Mouse (Mus musculus) hindbrain, embryonic 10.5 days (tissue): ENCODE data around the gene Fbxl17. TPM values are rescaled to one million over a fixed set of nuclear protein-coding genes. Genes with fewer than 3 reads are reported as not detected.

Experiments used
- DNase-seq: peaks from one replicate; pipeline ENCODE4 v3.0.0-alpha.2; 2017; ENCODE audit warnings: low spot score
- H3K27ac ChIP-seq: fragments of 300-500 bp; sonication (generic); 2 replicates; pipeline ENCODE4 v1.5.1; 2016; ENCODE audit warnings: mild to moderate bottlenecking, moderate library complexity
- H3K27me3 ChIP-seq: fragments of 300-500 bp; sonication (generic); 2 replicates; pipeline ENCODE4 v1.6.1; 2016; ENCODE audit warnings: mild to moderate bottlenecking; ENCODE audit not compliant: poor library complexity, insufficient read depth, severe bottlenecking
- H3K36me3 ChIP-seq: fragments of 300-500 bp; sonication (generic); 2 replicates; pipeline ENCODE4 v1.6.1; 2016; ENCODE audit warnings: mild to moderate bottlenecking, moderate library complexity
- H3K4me1 ChIP-seq: fragments of 300-500 bp; sonication (generic); replicated peaks from 2 replicates; pipeline ENCODE4 v1.6.1; 2016; ENCODE audit warnings: mild to moderate bottlenecking
- H3K4me3 ChIP-seq: fragments of 300-500 bp; sonication (generic); 2 replicates; pipeline ENCODE4 v1.5.1; 2016; ENCODE audit warnings: mild to moderate bottlenecking, moderate library complexity
- H3K9me3 ChIP-seq: fragments of 300-500 bp; sonication (generic); 2 replicates; pipeline ENCODE4 v1.6.1; 2016; ENCODE audit warnings: mild to moderate bottlenecking, moderate library complexity
- WGBS: fragments of 180-500 bp; shearing (Covaris S2); methylation state at CpG from one replicate; pipeline ENCODE4 v1.1.7; 2016; 5-methylcytosine and 5-hydroxymethylcytosine counted together
- polyA plus RNA-seq: library from polyadenylated mRNA; unstranded; fragments of >200 nt; fragmentation: Nextera tagmentation; extraction: Ambion mirVana; gene quantifications from 2 replicates; pipeline ENCODE4 v1.2.1, GENCODE M21; 2016

Fbxl17 gene
- polyA plus RNA-seq, 1 experiment from 2014 or later = 3.7 TPM

GRCm38 (mm10) chr17:63110211-63110755 lies 389.5 kb downstream of the Fbxl17 start:
- Histone ChIP-seq H3K36me3 (no peaks in the 10 kb centered on the region), H3K4me1 (peaks cover 22% of the 10 kb centered on the region), H3K9me3 (no peaks in the 10 kb centered on the region), H3K27ac (no peak overlapping the region), H3K27me3 (no peaks in the 10 kb centered on the region), H3K4me3 (no peak overlapping the region)
- no peak for DNase-seq
- WGBS = 82% methylated on average over 7 of the region's 7 CpGs

- 67% methylated on average over 5 of the region's 5 CpGs for WGBS
- Histone ChIP-seq H3K4me1 (peaks cover 22% of the 10 kb centered on the region), H3K9me3 (no peaks in the 10 kb centered on the region), H3K4me3 (no peak overlapping the region), H3K27ac (peak overlapping the region; percentile 9; the same call in 1 of the 2 replicates), H3K27me3 (no peaks in the 10 kb centered on the region), H3K36me3 (no peaks in the 10 kb centered on the region)
- DNase-seq = no peak
Measured at GRCm38 (mm10) chr17:63108035-63108434, 391.8 kb downstream of the Fbxl17 start.

- Histone ChIP-seq H3K9me3 (no peaks in the 10 kb centered on the region), H3K36me3 (no peaks in the 10 kb centered on the region), H3K4me1 (peaks cover 22% of the 10 kb centered on the region), H3K27me3 (no peaks in the 10 kb centered on the region), H3K27ac (peak overlapping the region; percentile 9; the same call in 1 of the 2 replicates), H3K4me3 (no peak overlapping the region)
- 74% methylated on average over 4 of the region's 4 CpGs for WGBS
- no peak for DNase-seq
Measured at GRCm38 (mm10) chr17:63107515-63107914, 392.3 kb downstream of the Fbxl17 start.

- H3K27me3 ChIP-seq = no peaks in the 10 kb centered on the region
- DNase-seq = no peak
Measured at GRCm38 (mm10) chr17:63095553-63095952, 404.3 kb downstream of the Fbxl17 start.

GRCm38 (mm10) chr17:63095017-63095416 lies 404.8 kb downstream of the Fbxl17 start:
- Histone ChIP-seq H3K4me3 (no peak overlapping the region), H3K36me3 (no peaks in the 10 kb centered on the region), H3K27me3 (no peaks in the 10 kb centered on the region), H3K27ac (no peak overlapping the region), H3K9me3 (peaks cover 4% of the 10 kb centered on the region; the same call in 1 of the 2 replicates), H3K4me1 (no peaks in the 10 kb centered on the region)
- DNase-seq = no peak
- WGBS = 90% methylated on average over 4 of the region's 4 CpGs

More at GRCm38 (mm10) chr17:63095553-63095952, 404.3 kb downstream of the Fbxl17 start:
- H3K4me1 ChIP-seq = no peaks in the 10 kb centered on the region
- no peak overlapping the region for H3K27ac ChIP-seq
- H3K4me3 ChIP-seq = no peak overlapping the region
- H3K9me3 ChIP-seq = peaks cover 4% of the 10 kb centered on the region; the same call in 1 of the 2 replicates
- 88% methylated on average over 2 of the region's 2 CpGs for WGBS
- no peaks in the 10 kb centered on the region for H3K36me3 ChIP-seq

- no peaks in the 10 kb centered on the region for H3K4me1 ChIP-seq
- 82% methylated on average over 4 of the region's 4 CpGs for WGBS
- no peaks in the 10 kb centered on the region for H3K36me3 ChIP-seq
Measured at GRCm38 (mm10) chr17:63093184-63093583, 406.6 kb downstream of the Fbxl17 start.

GRCm38 (mm10) chr17:63092774-63093173 lies 407.0 kb downstream of the Fbxl17 start:
- DNase-seq = no peak
- 82% methylated on average over 6 of the region's 6 CpGs for WGBS
- Histone ChIP-seq H3K9me3 (peaks cover 4% of the 10 kb centered on the region; the same call in 1 of the 2 replicates), H3K27ac (no peak overlapping the region), H3K4me3 (no peak overlapping the region), H3K4me1 (no peaks in the 10 kb centered on the region), H3K36me3 (no peaks in the 10 kb centered on the region), H3K27me3 (no peaks in the 10 kb centered on the region)

More at GRCm38 (mm10) chr17:63093184-63093583, 406.6 kb downstream of the Fbxl17 start:
- no peaks in the 10 kb centered on the region for H3K27me3 ChIP-seq
- peaks cover 4% of the 10 kb centered on the region; the same call in 1 of the 2 replicates for H3K9me3 ChIP-seq
- H3K4me3 ChIP-seq = no peak overlapping the region
- DNase-seq = no peak
- H3K27ac ChIP-seq = no peak overlapping the region

GRCm38 (mm10) chr17:63090112-63090511 lies 409.7 kb downstream of the Fbxl17 start:
- WGBS = 85% methylated on average over 3 of the region's 3 CpGs
- Histone ChIP-seq H3K9me3 (no peaks in the 10 kb centered on the region), H3K4me1 (no peaks in the 10 kb centered on the region), H3K27ac (no peak overlapping the region), H3K4me3 (no peak overlapping the region), H3K27me3 (no peaks in the 10 kb centered on the region), H3K36me3 (no peaks in the 10 kb centered on the region)
- DNase-seq = no peak

GRCm38 (mm10) chr17:63087265-63087664 lies 412.6 kb downstream of the Fbxl17 start:
- Histone ChIP-seq H3K27ac (no peak overlapping the region), H3K4me3 (no peak overlapping the region), H3K4me1 (no peaks in the 10 kb centered on the region), H3K36me3 (no peaks in the 10 kb centered on the region), H3K27me3 (no peaks in the 10 kb centered on the region), H3K9me3 (no peaks in the 10 kb centered on the region)
- WGBS = 91% methylated on average over 10 of the region's 10 CpGs
- DNase-seq = no peak

GRCm38 (mm10) chr17:63086526-63086925 lies 413.3 kb downstream of the Fbxl17 start:
- no peaks in the 10 kb centered on the region for H3K9me3 ChIP-seq
- H3K4me1 ChIP-seq = no peaks in the 10 kb centered on the region
- WGBS = 82% methylated on average over 3 of the region's 3 CpGs
- H3K4me3 ChIP-seq = no peak overlapping the region
- H3K27me3 ChIP-seq = no peaks in the 10 kb centered on the region
- no peak for DNase-seq
- H3K36me3 ChIP-seq = no peaks in the 10 kb centered on the region
- no peak overlapping the region for H3K27ac ChIP-seq

GRCm38 (mm10) chr17:63085227-63085626 lies 414.6 kb downstream of the Fbxl17 start:
- H3K36me3 ChIP-seq = no peaks in the 10 kb centered on the region
- H3K27ac ChIP-seq = no peak overlapping the region
- WGBS = 94% methylated on average over 6 of the region's 6 CpGs
- DNase-seq = no peak
- no peaks in the 10 kb centered on the region for H3K9me3 ChIP-seq
- H3K4me1 ChIP-seq = no peaks in the 10 kb centered on the region
- no peaks in the 10 kb centered on the region for H3K27me3 ChIP-seq
- no peak overlapping the region for H3K4me3 ChIP-seq

GRCm38 (mm10) chr17:63079087-63079486 lies 420.7 kb downstream of the Fbxl17 start:
- 70% methylated on average over 5 of the region's 5 CpGs for WGBS
- no peaks in the 10 kb centered on the region for H3K9me3 ChIP-seq
- no peaks in the 10 kb centered on the region for H3K27me3 ChIP-seq
- H3K4me1 ChIP-seq = peaks cover 21% of the 10 kb centered on the region
- no peaks in the 10 kb centered on the region for H3K36me3 ChIP-seq
- no peak overlapping the region for H3K4me3 ChIP-seq
- DNase-seq = no peak
- H3K27ac ChIP-seq = no peak overlapping the region

- Histone ChIP-seq H3K36me3 (no peaks in the 10 kb centered on the region), H3K4me1 (peaks cover 30% of the 10 kb centered on the region)
- WGBS = 82% methylated on average over 5 of the region's 5 CpGs
Measured at GRCm38 (mm10) chr17:63077509-63077908, 422.3 kb downstream of the Fbxl17 start.

GRCm38 (mm10) chr17:63076661-63077060 lies 423.2 kb downstream of the Fbxl17 start:
- no peak overlapping the region for H3K4me3 ChIP-seq
- H3K27me3 ChIP-seq = no peaks in the 10 kb centered on the region
- peaks cover 30% of the 10 kb centered on the region for H3K4me1 ChIP-seq
- 74% methylated on average over 8 of the region's 8 CpGs for WGBS
- DNase-seq = no peak
- H3K9me3 ChIP-seq = no peaks in the 10 kb centered on the region
- H3K36me3 ChIP-seq = no peaks in the 10 kb centered on the region
- H3K27ac ChIP-seq = no peak overlapping the region

More at GRCm38 (mm10) chr17:63077509-63077908, 422.3 kb downstream of the Fbxl17 start:
- H3K9me3 ChIP-seq = no peaks in the 10 kb centered on the region
- H3K4me3 ChIP-seq = no peak overlapping the region
- H3K27me3 ChIP-seq = no peaks in the 10 kb centered on the region
- H3K27ac ChIP-seq = no peak overlapping the region
- no peak for DNase-seq
